Mouse (Mus musculus) cortical plate, adult 2 months (tissue): Measurements from ENCODE around the gene Gm5475.

Source experiments
- CTCF ChIP-seq: fragments of 200-500 bp; IDR thresholded peaks from 2 replicates; pipeline ENCODE4 v1.5.1; 2011; ENCODE audit warnings: mild to moderate bottlenecking, control low read depth, low read length; ENCODE audit not compliant: insufficient read depth; ENCODE audit errors: extremely low read depth
- POLR2A ChIP-seq: fragments of 200-500 bp; IDR thresholded peaks from 2 replicates; pipeline ENCODE4 v1.6.1; 2011; ENCODE audit warnings: mild to moderate bottlenecking, low read length, control low read depth; ENCODE audit not compliant: insufficient read depth; ENCODE audit errors: extremely low read depth

- TF ChIP-seq POLR2A (no peak), CTCF (peak; percentile 95)
Measured at GRCm38 (mm10) chr15:100457340-100457739, 35.4 kb downstream of the Gm5475 start.
